Mouse (Mus musculus) neutrophil, adult 59 days (primary cell): Measurements from ENCODE around the gene Esrrg. TPM values are rescaled to one million over a fixed set of nuclear protein-coding genes. Genes with fewer than 3 reads are reported as not detected.

Experiments used
- total RNA-seq, 2 experiments: library from RNA; stranded (reverse); gene quantifications; 1 replicate in 1 of 2; 2 replicates in 1 of 2; pipeline ENCODE4 v1.2.4; 2023

Esrrg gene
- total RNA-seq, result not detected

DNA sequence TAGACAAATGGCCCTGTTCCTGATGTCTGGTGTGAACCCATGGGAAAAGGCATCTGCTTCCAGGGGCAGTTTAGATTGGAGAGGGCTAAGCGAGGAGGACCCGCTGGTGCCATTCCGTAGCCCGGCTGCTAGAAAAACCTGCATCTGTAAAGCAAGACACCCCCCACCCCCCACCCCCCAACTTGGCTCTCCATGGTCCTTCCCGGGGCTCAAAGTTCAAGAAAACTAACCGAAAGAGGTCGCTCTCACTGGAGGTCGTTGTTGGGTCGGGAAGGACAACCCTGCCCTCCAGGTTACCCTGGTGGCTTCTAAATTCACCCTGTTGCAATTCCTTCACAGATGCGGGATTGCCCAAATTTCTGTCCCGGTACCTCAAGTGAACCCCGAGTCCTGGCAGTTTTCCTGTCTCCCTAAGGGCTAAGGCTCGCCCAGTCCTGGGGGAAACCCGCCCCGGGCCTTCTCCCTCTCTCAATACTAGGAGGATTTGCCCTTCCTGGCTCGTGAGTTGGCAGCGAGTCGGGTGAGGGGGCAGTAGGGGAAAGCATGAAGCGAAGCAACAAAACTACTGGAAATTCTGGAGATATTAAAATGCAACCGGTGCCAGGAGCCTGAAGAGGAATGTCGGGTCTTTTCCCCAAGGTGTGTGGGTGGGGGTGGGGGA, at the start of gene Esrrg:
Gene Esrrg (plus strand): TSS at position 531 of the 661 bp plus-strand sequence.

DNA sequence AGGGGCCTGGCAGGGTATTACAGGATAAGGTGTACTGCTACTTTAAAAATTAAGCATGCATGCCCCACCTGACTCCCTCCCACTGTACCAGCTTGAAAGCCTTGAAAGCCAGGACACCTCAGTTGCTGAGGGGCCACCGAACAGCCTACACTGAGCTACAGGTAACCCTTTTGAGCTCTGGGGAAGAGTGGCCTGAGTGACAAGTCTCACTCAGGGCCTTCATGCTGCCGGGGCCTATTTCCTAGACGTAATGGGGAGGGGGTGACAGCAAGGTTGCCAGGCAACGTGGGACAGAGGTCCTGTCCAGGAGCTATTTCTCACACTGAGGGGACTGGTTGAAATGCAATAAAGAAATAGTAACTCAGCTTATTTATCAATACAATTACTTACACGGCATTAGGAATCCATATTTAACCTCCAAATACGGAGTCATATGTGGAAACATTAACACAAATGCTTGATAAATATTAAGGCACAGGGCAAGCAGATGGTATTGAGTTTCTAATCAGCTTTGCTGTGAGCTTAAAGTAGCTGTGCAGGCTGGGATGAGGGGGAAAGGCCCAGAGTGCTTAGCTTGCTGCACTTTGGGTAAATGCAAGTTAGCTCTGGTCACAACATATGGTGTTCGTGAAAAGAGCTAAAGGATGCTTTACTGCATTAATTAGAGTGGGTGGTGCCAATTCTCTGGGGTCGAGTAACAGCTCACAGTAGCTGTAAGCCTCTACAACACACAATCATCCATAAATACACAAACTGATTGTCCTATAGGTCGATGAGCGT, 653.5 kb downstream of the Esrrg start, which contains the start of gene Ush2a:
Gene Ush2a (plus strand): TSS at position 121 of the 780 bp plus-strand sequence.

